Mouse (Mus musculus) heart, adult 8-10 months (tissue): Measurements from ENCODE around the gene Cyp2j12. TPM values are rescaled to one million over a fixed set of nuclear protein-coding genes. Genes with fewer than 3 reads are reported as not detected.
"Not testable (repeated sequence)": the region's sequence is repeated elsewhere in the genome, so short reads cannot be mapped to it uniquely, and the experiment has no call there.

Experiments
- DNase-seq: peaks from one replicate; pipeline ENCODE4 v3.0.0; 2022; ENCODE audit warnings: low spot score
- total RNA-seq, 4 experiments: library from RNA; stranded (reverse); gene quantifications; 2 replicates each; pipeline ENCODE4 v1.2.4; 2022

Gene Cyp2j12
- total RNA-seq, result not detected

DNA sequence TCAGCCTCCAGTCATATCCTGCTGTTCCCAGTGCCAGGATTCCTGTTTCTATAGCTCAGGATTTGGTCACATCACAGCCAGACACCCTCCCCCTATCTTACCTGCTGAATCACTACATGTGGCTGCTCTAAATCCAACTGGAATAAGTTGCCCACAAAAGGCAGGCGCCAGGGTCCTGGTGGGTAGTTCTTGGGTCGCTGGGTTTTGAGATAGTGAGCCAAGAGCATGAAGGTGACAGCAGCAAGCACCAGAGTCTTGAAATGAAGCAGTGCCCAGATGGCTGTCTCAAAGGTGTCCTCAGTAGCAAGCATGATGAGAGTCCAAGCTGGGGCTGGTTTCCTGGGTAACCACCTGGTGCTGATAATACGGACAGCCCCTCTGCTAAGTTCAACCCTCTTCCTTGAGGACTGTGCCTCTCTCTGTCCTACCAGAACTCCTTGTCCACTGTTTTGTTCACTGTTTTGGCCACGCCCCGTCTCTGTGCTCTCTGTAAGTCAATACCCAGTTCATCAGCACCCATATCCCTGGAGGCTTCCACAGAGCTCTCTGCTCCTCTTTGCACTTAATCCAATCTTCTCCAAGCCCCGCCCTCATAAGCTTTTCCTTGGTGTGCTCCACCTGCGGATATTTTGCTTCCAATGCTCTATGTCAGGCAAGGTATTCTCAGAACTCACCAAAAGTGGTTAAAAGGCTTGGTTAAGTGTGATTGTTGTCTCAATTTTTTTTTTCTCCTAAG is at the start of gene Cyp2j12:
TSS of gene Cyp2j12 (minus strand) at position 421 of the 736 bp plus-strand sequence.
- no peak for DNase-seq

DNA sequence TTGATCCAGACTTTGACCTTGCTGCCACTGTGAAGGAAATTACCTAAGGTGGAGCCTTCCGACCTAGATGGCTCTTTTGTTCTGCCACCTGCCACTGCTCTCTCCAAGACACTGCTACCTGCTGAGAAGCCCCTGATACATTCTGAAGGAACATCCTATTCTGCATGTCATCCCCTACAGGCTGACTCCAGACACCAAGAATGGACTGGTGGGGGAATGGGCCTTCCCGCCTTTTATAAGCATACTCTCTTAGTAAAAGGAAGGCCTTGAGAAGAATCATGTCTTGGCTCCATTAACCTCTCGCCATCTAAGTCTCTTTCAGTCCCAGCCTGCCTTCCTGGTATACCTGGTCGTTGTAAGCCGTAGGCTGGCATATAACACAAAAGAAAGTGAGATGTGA is 48.4 kb upstream of the Cyp2j12 start:
- DNase-seq, result not testable (repeated sequence)

DNA sequence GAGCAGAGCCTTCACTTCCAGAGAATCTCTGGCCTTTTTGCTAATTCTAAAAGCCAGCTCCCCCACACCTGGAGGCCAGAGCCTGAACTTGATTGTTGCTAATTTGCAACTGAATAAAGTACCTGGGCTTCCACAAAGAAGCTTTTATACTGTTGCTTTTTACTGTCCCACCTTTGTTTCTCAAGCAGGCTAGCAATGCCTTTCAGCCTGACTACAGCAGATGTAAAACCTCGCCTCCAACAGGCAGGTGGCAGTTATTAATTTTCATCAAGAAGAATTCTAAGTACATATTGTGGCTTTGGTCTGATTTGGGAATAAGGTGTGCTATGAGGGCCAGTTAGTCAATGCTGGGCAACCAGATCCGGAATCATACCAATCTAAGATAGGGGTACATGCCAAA is 47.7 kb upstream of the Cyp2j12 start:
- not testable (repeated sequence) for DNase-seq

DNA sequence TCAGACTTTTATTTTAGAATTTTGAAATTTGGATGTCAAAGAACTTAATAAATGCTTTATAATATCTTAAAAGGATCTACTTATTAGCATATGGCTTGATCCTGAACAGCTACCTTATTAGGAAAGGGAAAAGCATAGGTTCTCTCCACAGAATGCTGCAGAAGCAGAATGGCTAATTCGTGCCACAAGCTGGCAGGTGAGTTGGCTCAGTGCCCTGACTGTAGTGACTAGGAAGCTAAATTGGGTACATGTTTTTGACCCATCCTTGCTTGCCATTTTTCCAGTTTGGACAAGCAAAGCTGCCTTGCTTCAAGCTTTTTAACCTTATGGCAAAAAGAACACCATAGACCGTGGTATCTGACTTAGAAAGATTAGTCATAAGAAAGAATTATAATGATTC is 47.2 kb upstream of the Cyp2j12 start:
- DNase-seq, result not testable (repeated sequence)

DNA sequence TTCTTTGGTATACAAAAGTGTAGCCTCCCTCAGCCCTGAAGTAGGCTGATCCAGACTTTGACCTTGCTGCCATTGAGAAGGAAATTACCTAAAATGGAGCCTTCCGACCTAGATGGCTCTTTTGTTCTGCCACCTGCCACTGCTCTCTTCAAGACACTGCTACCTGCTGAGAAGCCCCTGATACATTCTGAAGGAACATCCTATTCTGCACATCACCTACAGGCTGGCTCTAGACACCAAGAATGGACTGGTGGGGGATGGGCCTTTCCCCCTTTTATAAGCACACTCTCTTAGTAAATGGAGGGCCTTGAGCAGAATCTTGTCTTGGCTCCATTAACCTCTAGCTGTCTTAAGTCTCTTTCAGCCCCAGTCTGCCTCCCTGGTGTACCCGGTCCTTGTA is 43.8 kb upstream of the Cyp2j12 start:
- DNase-seq, result not testable (repeated sequence)

DNA sequence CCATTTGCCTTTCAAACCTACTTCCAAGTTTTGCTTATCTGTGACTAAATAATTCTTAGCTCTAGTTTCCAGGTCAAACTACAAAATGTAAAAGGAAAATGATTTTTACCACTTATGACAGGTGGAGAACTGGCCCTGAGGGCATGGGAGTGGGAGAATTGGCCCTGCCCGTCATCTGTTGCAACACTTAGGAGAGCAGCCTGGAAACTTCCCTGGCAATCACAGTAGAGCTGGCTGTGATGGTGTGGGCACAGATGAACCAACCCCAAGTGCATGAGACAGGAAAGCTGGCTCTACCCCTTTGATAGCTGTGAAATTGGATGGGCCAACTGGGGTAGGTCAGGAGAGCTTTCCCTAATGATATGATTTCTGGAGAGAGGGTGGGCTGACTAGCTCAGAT is 21.9 kb upstream of the Cyp2j12 start:
- DNase-seq, result no peak

DNA sequence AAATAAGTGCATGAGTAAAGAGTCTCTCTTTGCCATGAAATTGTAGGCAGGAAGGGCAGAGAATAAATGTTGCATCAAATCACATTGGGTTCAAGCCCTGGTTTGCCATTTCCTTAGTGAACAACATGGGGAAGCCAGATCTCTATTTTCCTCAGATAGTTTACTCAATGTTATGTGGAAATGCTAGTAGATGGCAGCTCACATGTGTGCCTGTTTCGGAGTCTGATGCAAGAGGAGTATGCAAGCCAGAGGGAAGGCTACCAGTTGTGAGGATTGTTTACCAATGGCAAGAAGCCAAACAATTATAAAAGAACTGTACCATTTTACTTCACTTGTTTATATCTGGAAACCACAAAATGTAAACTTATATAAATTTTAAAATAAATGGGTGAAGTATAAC is 20.6 kb upstream of the Cyp2j12 start:
- DNase-seq, result no peak

DNA sequence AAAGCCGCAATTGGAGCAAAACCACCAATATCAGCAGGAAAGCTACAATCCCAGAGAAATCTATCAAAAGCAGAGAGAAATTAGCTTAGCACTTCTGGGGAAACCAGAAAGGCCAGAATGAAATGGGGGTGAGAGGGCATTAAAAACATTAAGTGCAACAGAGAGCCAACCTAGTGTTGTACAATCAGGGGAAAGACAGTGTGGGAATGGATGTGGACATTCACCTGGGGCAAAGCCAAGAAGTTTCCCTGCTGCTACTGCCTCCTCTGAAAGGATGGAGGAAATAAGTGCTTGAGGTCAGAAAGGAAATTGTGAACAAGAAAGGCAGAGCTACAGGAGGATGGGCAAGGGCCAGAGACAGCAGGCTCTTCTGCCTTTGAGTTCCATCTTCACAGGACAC is 1.7 kb downstream of the Cyp2j12 start:
- DNase-seq, result no peak

DNA sequence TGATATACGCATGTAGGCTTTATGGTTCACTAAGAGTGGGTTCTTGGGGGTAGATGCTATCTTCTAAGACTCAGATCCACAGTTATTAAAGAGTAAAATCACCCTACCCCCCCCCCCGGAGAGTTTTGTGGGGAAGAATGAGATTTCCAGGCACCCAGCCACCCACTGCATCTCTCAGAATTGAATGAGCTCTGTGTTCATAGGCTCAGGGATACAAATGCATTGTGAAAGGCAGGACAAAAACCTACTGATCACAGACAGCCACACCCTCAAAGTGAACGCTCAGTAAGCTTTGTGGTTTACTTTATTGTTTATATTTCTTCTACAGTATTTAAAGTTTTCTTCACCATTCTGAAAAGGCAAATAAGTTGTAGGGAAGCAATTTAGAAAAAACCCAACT is 6.7 kb downstream of the Cyp2j12 start:
- DNase-seq, result no peak

DNA sequence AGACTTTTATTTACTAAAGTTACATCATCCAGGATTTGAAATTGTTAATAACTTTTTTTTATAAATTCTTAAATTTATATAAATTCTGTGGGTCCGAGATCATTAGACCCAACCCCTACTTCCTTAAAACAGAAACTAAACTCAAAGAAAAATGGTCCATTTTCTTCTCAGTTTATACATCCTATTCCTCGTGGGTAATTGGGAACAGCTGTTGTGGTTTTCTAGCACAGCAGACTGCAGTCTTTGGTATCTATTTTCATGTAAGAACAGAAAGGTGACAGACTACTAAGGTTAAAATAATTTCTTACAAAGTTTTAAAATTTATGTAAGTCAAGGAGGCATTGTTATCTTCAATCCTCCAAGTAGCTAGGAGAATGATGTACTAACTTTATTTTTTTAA is 44.1 kb downstream of the Cyp2j12 start:
- DNase-seq, result no peak

DNA sequence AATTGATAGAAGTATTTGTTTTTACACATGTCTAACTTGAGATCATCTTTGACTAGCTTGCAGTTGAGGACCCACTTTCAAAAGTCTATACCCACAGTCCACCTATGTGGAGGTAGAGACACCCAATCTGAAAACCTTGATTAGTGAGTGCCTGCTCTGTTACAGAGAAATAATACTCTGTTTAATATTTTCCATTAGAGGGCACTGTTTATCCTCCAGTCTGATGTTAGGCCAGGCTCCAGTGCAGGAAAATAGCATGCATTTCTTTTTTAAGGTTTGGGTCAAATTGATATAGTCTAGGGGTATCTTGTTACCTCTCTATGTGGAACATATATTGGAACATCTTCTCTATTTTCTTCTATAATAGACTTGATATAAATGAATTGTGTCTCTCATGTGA is 49.1 kb downstream of the Cyp2j12 start:
- no peak for DNase-seq

DNA sequence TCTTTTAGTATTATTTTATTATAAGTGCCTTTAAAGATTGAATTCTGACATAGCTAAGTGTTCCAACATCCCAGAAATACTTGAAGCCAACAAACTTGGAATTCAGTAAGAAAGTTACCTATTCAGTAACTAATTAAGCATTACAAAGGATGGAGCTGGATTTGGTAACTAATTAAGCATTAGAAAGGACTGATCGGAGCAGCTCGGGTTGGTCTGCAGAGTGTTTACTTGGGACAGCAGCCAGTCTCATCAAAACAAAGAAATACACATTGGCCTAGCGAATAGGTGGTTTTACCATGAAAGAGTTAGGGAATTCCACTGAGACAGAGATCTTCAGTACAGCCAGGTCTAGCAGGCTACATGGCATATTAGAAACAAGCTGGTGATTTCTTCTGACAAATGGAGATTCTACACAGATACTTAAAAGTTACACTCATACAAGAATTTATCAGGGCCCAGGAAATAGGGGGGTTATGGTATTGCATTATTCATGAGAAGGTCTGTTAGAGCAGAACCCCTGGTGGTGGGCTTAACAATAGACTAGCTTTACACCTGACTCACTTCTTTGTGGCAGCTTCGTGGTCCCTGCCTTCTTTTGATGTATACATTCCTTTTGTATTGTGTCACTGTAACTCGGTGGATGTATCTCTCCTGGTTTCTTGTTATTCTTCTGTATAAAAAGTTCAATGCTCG is 51.5 kb downstream of the Cyp2j12 start:
- not testable (repeated sequence) for DNase-seq

DNA sequence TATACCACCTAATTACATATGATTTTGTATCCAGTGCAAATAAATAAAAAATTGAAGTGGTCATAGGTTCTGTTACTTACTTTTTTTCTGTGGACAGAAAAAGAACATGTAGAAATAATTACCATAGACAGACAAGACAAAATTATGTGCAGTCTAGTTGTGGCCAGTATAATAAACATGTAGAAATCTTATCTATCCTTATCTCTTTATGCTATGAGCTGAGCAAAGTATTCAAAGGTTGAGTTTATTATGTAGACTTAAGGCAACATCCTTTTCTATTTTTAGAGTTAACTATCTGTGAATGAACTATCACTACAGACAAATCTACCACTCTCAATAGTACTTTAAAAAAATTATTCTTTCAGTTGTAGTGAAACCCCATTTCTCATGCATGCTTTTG is 62.6 kb downstream of the Cyp2j12 start:
- no peak for DNase-seq

DNA sequence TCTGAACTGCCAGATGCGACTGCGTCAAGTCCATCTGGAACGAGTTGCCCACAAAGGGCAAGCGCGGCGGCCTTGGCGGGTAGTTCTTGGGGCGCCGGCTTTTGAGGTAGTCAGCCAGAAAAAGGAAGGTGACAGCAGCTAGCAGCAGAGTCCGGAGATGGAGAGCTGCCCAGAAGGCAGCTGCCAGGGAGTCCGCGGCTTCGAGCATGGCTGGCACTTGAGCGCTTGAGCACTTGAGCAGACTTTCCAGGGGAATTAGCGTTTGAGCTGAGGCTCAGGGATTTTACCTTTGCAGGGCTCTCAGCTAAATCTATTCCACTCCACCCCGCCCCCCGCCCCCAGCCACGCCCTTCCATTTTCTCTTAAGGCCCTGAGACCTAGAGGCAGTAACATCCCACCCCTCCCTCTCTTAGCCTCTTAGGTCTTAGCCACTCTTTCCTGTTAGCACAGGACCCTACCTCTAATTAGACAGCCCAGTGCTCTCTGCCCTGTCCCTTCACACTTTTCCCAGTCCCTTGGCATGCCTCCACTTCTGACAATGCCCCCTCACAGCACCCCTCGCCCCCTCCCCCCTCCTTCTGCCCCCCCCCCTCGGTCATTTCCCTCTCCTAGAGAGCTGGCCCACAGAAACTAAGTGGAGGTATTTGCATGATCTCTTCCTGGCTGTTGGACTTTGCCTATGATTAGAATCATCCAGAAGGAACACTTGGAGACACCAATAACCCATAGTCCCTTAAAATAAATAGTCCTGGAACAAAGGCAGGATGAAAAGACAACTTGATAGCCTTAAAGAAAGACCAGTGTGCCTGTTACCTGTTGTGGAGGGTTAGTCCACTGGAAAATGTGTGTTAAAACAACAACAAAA is 63.5 kb downstream of the Cyp2j12 start, which contains the start of gene Cyp2j13:
TSS of gene Cyp2j13 (minus strand) at position 286 of the 865 bp plus-strand sequence.
- peak; percentile 0 for DNase-seq

DNA sequence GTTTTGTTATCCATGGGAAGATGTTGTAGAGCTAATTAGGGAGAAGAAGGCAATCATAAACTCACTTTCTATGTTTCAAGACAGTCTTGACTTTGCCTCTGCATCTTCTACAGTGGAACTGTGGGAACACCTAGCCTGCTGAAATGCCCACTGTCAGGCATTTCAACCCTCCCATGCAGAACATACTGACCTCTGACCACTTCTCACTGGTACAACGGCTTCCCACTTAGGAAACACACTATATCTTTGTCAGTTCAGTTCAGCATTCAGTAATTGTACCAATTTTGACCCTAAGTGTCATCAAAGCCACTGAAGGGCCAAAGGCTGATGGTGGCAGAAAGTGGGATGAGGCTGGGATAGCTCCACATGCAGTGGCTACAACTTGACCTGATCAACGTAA is 78.9 kb downstream of the Cyp2j12 start:
- DNase-seq, result no peak

DNA sequence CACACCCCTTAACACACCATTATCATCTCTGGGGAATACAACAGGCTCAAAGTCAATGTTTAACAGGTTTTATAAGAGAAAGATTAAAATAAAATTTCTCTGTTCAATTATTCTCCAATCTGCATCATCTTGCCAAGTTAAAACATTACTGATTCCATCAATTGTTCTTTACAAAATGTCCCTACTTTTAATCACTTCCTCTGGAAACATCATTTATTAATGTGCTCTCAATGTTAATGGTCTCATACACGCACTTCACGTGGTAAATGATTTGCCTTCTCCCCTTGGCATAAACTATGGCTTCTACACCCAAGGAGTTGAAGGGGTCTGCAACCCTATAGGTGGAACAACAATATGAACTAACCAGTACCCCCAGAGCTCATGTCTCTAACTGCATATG is 80.8 kb downstream of the Cyp2j12 start:
- DNase-seq, result no peak

Other genes starting within 250 kb of the Cyp2j12 start
- gene Hook1, start 173.9 kb downstream of the Cyp2j12 start, total RNA-seq, result 10 to 100 TPM in 3 of 4 experiments, 1 to 10 TPM in 1; 9.3 to 14.1 (median 11.8) TPM
- gene Cyp2j13, start 63.6 kb downstream of the Cyp2j12 start, total RNA-seq, result not detected
- not detected for gene Cyp2j7, start 95.5 kb upstream of the Cyp2j12 start, total RNA-seq
- not detected for gene Cyp2j11, start 207.5 kb upstream of the Cyp2j12 start, total RNA-seq